Mouse (Mus musculus): ENCODE data around the gene Olfr221.
A peak's percentile ranks its signal among the peaks of the same experiment; 100 is the strongest.

- TF ChIP-seq POLR2A (IDR thresholded peaks at IDR 0.05; ENCODE audit: low read depth, low read length) (no peak), CTCF (conservative IDR thresholded peaks at IDR 0.05; ENCODE audit: insufficient read depth, insufficient read length, low read depth, low read length) (peak; percentile 98)
These were observed 33.7 kb downstream of the Olfr221 start for GRCm38 (mm10) chr14:52008321-52009203.

All from kidney, adult 2 months (tissue).